Mouse (Mus musculus) thymus, adult 2 months (tissue): ENCODE data around the gene Dst.

Experiments
- CTCF ChIP-seq: fragments of 200-500 bp; IDR thresholded peaks from 2 replicates; pipeline ENCODE4 v1.5.1; 2012; ENCODE audit warnings: mild to moderate bottlenecking, control low read depth, low read length, moderate library complexity, borderline replicate concordance; ENCODE audit not compliant: control insufficient read depth, poor library complexity, insufficient read depth; ENCODE audit errors: extremely low read depth
- POLR2A ChIP-seq: fragments of 200-500 bp; IDR thresholded peaks from 2 replicates; pipeline ENCODE4 v1.6.1; 2012; ENCODE audit warnings: mild to moderate bottlenecking, low read length, control low read depth, moderate library complexity; ENCODE audit not compliant: control insufficient read depth, poor library complexity, insufficient read depth; ENCODE audit errors: extremely low read depth

- no peak for TF ChIP-seq POLR2A
- TF ChIP-seq CTCF, result no peak
Measured at GRCm38 (mm10) chr1:34142951-34143580, 235.0 kb downstream of the Dst start.
